Mouse (Mus musculus): ENCODE measurements around the gene Fgr. TPM values are rescaled to one million over a fixed set of nuclear protein-coding genes. Genes with fewer than 3 reads are reported as not detected.
"Not testable (repeated sequence)": the region's sequence is repeated elsewhere in the genome, so short reads cannot be mapped to it uniquely, and the experiment has no call there.

Fgr gene
- polyA plus RNA-seq, 1 experiment from 2014 or later, result 0.10 TPM

DNA sequence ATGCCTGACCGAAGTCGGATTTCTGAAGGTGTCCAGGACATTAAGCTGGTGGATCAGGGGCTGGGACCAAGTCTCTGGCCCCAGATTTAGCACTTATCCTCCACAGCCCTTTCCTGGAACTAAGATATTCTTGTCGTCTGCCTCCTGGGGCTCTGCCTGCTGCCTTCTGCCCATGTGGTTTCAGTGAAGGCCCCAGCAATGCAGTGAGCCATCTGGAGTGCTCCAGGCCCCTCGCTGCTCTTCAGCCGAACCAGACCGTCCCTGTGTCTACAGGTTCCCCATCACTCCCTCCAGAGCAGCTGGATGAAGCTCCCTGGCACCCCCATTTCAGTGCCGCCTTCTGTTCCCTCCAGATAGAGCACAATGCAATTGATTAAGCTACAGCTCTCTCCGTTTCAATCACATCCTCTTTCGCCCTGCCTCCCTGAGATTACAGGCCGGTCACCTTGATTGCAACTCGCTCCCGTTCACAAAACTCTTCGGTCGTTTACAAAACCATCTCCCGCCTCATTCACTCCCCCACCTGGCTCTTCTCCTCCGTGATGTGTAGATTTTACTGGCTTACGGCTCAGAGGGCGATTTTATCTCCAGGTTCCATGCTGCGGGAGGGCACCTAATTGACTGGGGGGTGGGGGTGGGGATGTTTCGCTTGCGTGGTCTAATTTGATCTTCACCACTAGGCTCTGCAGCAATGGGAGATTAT is 29.6 kb downstream of the Fgr start:
- H3K36me3 ChIP-seq, result no peaks in the 10 kb centered on the region
- WGBS, result 37% methylated on average over 21 of the region's 21 CpGs
- H3K9me3 ChIP-seq, result no peaks in the 10 kb centered on the region
- ATAC-seq (ENCODE audit: insufficient number of reproducible peaks, insufficient read depth, low FRiP score, low TSS enrichment, low read depth), result no peak
- H3K9ac ChIP-seq, result peak overlapping the region; percentile 2; the same call in 1 of the 2 replicates
- H3K27me3 ChIP-seq, result no peaks in the 10 kb centered on the region
- no peak overlapping the region for H3K27ac ChIP-seq
- H3K4me1 ChIP-seq, result peaks cover 26% of the 10 kb centered on the region
- H3K4me3 ChIP-seq, result no peak overlapping the region
- H3K4me2 ChIP-seq, result no peak overlapping the region

DNA sequence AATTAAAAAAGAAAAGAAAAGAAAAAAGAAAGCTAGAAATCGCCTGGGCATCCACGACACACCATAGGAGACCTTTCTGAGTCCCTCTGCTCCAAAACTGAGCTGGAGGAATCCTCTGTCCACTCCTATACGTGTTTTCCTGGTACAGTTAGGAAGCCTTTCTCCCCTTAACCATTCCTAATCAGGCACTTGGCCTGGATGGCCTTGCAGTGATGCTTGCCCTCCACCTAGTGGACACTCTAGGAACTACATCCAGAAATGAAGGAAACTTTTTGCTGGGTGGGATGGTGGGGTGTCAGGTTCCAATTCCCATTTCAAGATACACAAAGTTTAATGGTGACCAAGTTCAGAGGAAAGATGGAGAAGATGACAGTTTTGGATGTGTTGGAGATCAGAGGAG is 31.3 kb downstream of the Fgr start:
- H3K9ac ChIP-seq, result no peak overlapping the region
- H3K4me2 ChIP-seq, result no peak overlapping the region
- ATAC-seq (ENCODE audit: insufficient number of reproducible peaks, insufficient read depth, low FRiP score, low TSS enrichment, low read depth), result no peak
- no peaks in the 10 kb centered on the region for H3K9me3 ChIP-seq
- no peak overlapping the region for H3K4me3 ChIP-seq
- H3K36me3 ChIP-seq, result no peaks in the 10 kb centered on the region
- peaks cover 26% of the 10 kb centered on the region for H3K4me1 ChIP-seq
- H3K27ac ChIP-seq, result no peak overlapping the region
- 5% methylated on average over 3 of the region's 3 CpGs for WGBS
- peaks cover 9% of the 10 kb centered on the region for H3K27me3 ChIP-seq

DNA sequence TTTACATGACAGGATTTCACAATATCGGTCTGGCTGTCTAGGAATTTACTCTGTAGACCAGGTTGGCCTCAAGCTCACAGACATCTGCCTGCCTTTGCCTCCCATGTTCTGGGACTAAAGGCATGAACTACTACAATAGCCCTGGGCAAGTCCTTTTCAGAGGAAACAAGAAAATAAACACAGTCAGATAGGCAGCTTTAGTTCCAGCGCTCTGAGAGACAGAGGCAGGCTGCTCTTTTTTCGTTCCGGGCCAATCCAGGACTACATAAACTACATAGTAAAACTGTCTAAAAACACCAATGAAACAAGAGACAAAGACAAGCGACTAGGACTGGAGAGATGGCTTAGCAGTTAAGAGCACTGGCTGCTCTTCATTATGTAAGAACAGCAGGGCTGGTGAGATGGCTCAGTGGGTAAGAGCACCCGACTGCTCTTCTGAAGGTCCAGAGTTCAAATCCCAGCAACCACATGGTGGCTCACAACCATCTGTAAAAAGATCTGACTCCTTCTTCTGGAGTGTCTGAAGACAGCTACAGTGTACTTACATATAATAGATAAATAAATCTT is 32.1 kb downstream of the Fgr start:
- H3K27ac ChIP-seq; H3K36me3 ChIP-seq; ATAC-seq (ENCODE audit: insufficient number of reproducible peaks, insufficient read depth, low FRiP score, low TSS enrichment, low read depth); H3K4me3 ChIP-seq; H3K4me2 ChIP-seq; H3K9ac ChIP-seq; H3K9me3 ChIP-seq: not testable (repeated sequence)
- WGBS, result 58% methylated on average over 6 of the region's 6 CpGs
- Histone ChIP-seq H3K27me3 (peaks cover 16% of the 10 kb centered on the region), H3K4me1 (peaks cover 32% of the 10 kb centered on the region)

DNA sequence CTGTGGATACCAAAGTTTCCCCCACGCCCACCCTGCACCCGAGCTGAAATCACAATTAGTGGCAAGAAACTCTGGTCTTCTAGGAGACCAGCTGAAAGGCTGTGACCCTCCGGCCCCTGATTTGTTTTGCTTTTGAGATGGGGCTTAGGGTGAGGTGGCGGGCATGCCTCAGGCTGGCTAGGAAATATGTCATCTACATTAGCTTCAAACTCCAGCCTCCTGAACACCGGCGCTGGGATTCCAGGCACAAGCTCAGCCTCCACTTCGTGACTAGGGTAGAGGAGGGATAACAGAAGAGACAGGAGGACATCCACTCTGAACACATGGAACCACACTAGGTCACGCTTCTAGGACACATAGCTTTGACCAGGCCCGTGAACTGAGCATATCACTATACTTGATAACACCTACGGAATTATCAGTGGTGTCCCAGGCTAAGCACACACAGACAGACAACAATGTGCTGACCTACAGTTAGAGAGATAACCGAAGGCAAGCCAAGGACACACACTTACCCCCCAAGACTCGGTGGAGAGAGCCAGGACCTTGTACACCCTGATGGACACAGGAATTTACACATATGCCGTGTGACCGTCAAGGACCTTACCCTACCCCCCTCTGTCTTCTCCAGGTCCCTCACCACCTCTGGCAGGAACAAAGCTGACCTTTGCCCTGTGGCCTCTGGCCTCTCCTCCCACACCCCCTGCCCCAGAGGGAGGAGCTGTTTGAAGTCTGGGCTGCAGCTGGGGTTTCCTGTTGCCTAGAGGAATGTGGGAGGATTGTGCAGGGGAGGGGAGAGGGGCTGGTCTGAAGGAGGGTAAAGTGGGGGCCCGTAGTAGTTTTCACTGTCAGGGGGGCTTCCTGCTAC is 33.9 kb downstream of the Fgr start:
- no peak overlapping the region for H3K9ac ChIP-seq
- peaks cover 17% of the 10 kb centered on the region for H3K27me3 ChIP-seq
- no peak overlapping the region for H3K27ac ChIP-seq
- peaks cover 23% of the 10 kb centered on the region for H3K4me1 ChIP-seq
- H3K9me3 ChIP-seq, result no peaks in the 10 kb centered on the region
- no peak for ATAC-seq (ENCODE audit: insufficient number of reproducible peaks, insufficient read depth, low FRiP score, low TSS enrichment, low read depth)
- H3K36me3 ChIP-seq, result no peaks in the 10 kb centered on the region
- no peak overlapping the region for H3K4me2 ChIP-seq
- 18% methylated on average over 15 of the region's 15 CpGs for WGBS
- H3K4me3 ChIP-seq, result no peak overlapping the region

DNA sequence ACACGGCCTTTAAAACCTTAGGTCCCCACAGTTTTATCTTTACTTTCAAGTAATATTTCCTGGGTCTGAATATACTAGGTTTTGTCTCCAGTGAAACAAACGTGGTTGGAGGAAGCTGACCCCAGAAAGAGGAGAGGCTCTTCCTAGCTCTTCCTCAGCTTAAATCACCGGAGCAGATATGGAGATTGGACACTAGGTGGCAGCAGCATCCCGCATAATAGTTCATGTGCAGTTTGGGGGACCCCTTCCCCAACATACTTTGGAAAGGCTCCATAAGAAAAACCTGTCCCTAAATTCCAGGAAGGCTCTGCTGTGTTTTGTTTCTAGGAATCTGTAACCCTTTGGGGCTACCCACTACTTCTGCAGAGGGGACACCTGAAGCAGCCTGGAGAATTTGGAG is 35.2 kb downstream of the Fgr start:
- Histone ChIP-seq H3K27me3 (peaks cover 17% of the 10 kb centered on the region), H3K4me1 (peaks cover 20% of the 10 kb centered on the region), H3K9ac (no peak overlapping the region), H3K9me3 (no peaks in the 10 kb centered on the region), H3K36me3 (no peaks in the 10 kb centered on the region), H3K4me2 (no peak overlapping the region), H3K4me3 (no peak overlapping the region), H3K27ac (no peak overlapping the region)
- no peak for ATAC-seq (ENCODE audit: insufficient number of reproducible peaks, insufficient read depth, low FRiP score, low TSS enrichment, low read depth)
- under 1% methylated on average over 4 of the region's 4 CpGs for WGBS

DNA sequence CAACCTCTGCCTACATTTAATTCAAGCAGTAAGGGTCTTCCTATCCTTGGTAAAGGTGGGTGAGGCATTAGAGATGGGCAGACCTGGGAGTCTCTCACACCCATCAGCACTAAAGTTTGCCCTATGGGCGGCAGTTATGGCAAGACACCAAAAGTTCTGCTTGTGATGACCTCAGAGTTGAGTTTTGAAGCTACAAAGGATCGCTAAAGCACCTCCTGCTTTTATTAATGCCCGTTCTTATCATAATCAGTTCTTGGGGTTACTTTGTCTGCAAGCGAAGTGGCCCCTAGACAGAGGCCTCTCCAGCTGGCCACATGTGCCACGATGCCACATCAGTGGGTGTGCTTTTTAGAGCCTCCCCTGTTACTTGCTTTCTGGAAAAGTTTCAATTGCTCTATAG is 35.8 kb downstream of the Fgr start:
- no peak overlapping the region for H3K4me2 ChIP-seq
- peaks cover 17% of the 10 kb centered on the region for H3K27me3 ChIP-seq
- ATAC-seq (ENCODE audit: insufficient number of reproducible peaks, insufficient read depth, low FRiP score, low TSS enrichment, low read depth), result no peak
- H3K9me3 ChIP-seq, result no peaks in the 10 kb centered on the region
- 66% methylated on average over 5 of the region's 5 CpGs for WGBS
- no peak overlapping the region for H3K4me3 ChIP-seq
- no peaks in the 10 kb centered on the region for H3K36me3 ChIP-seq
- H3K4me1 ChIP-seq, result peaks cover 25% of the 10 kb centered on the region
- no peak overlapping the region for H3K27ac ChIP-seq
- H3K9ac ChIP-seq, result no peak overlapping the region

DNA sequence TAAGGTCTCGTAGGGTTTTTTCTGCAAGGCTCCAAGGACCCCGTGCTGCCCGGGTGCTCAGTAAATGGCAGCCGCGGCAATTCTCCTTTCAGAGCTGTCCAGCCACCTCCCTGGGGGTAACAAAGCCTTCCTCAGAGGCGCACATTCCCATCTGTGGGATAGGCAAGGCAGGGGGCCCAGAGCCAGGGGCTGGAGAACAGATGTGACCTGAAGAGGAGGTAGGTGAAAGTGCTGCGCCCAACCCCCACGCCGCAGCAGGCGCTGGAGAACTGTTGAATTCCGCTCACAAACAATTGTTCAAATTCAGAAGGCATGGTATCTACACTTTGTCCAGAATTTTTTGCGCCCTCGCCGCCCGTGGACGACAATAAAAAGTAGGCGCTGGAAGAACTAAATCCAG is 36.7 kb downstream of the Fgr start:
- H3K4me1 ChIP-seq, result peaks cover 34% of the 10 kb centered on the region
- no peaks in the 10 kb centered on the region for H3K9me3 ChIP-seq
- 2% methylated on average over 17 of the region's 17 CpGs for WGBS
- H3K27me3 ChIP-seq, result peaks cover 17% of the 10 kb centered on the region
- no peak for ATAC-seq (ENCODE audit: insufficient number of reproducible peaks, insufficient read depth, low FRiP score, low TSS enrichment, low read depth)
- H3K27ac ChIP-seq, result no peak overlapping the region
- no peaks in the 10 kb centered on the region for H3K36me3 ChIP-seq
- H3K4me3 ChIP-seq, result peak overlapping the region; percentile 91
- peak overlapping the region; percentile 94 for H3K4me2 ChIP-seq
- H3K9ac ChIP-seq, result peak overlapping the region; percentile 100

DNA sequence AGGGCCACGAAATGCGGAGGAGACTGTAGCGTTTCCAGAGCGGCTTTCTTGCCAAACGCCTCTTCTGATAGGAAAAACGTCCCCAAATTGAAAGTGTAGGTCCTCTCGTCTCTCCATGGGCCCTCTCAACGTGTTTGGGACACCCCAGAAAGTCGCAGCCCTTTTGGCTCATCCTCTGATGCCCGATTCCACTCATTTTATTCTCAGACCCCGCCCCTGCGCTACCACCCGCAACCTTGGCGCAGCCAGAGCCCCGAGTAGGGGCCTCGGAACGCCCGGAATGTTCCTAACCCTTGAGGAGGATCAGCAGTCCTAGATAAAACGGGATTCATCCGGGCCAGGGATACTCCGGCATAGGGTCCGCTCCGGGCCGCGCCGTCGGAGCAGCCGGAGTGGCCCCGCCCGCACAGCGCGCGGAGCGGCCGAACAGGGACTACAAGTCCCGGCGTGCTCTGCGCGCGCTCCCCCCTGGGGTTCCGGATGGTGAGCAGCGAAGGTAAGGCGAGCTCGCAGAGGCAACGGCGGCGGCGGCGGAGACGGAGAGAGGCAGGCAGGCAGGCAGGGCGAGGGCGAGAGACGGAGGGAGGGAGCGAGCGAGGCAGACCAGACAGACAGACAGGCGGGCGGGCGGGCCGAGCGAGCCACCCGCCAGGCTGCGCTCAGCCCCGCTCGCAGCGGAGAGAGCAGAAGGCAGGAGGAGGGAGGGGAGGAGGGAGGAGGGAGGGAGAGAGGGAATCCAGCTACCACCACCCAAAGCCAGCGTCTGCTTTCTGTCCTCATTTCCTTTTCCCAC is 37.3 kb downstream of the Fgr start, which contains the start of gene Ahdc1:
Ahdc1 (plus strand) TSS at position 233 of the 793 bp plus-strand sequence.
- Histone ChIP-seq H3K36me3 (no peaks in the 10 kb centered on the region), H3K27me3 (peaks cover 17% of the 10 kb centered on the region), H3K9me3 (no peaks in the 10 kb centered on the region), H3K27ac (peak within 1 kb of the TSS; percentile 98), H3K9ac (peak within 1 kb of the TSS; percentile 100), H3K4me2 (peak within 1 kb of the TSS; percentile 94), H3K4me3 (peak within 1 kb of the TSS; percentile 91), H3K4me1 (peaks cover 40% of the 10 kb centered on the region)
- peak; percentile 74 for ATAC-seq (ENCODE audit: insufficient number of reproducible peaks, insufficient read depth, low FRiP score, low TSS enrichment, low read depth)
- under 1% methylated on average over 66 of the region's 66 CpGs for WGBS

DNA sequence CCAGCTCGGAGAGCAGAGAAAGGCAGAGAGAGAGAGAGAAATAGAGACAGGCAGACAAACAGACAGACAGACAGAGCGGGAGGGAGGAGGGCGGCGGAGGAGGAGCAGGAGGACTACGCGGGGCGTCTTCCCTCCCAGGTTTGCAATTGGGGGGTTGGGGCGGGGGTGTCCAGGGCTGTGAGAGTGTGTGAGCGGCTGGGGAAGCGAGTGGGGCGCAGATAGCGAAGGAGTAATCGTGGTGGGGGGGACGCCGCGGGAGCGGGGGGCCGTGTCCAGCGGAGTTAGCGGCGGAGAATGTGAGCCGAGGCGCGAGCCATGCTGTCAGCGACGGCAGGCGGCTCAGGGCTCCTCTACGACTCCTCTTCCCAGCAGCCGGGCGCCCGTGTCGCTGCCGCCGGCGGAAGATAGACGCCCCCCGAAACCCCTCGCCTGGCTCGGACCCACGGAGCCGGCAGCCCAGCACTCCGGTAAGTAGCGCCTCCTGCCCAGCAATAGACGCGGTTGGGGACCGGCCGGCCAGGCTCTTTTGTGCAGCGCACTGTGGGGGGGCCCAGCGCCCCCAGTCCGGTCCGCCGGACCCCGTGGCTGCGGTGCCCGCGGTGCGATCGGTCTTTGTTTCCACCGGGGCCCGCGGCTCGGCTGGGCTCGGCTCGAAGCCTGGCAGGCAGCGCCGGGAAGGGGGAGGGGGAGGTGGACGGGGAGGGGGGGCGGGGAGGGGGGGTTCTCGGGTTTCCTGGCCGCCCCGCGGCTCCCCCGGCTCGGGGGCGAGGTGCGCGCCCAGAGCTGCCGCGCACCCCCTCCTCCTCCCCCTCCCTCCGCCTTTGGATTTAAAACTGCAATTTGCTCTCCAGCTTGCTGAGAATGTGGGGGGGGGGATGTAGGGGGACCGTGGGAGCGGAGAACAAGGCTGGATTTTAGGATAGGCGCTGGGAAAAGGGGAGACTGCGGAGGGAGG is 38.2 kb downstream of the Fgr start:
- no peak for ATAC-seq (ENCODE audit: insufficient number of reproducible peaks, insufficient read depth, low FRiP score, low TSS enrichment, low read depth)
- Histone ChIP-seq H3K9me3 (no peaks in the 10 kb centered on the region), H3K36me3 (no peaks in the 10 kb centered on the region), H3K4me1 (peaks cover 49% of the 10 kb centered on the region), H3K27me3 (peaks cover 17% of the 10 kb centered on the region), H3K4me2 (peak overlapping the region; percentile 94), H3K4me3 (peak overlapping the region; percentile 91), H3K9ac (peak overlapping the region; percentile 100), H3K27ac (peak overlapping the region; percentile 98)
- WGBS, result under 1% methylated on average over 51 of the region's 84 CpGs

DNA sequence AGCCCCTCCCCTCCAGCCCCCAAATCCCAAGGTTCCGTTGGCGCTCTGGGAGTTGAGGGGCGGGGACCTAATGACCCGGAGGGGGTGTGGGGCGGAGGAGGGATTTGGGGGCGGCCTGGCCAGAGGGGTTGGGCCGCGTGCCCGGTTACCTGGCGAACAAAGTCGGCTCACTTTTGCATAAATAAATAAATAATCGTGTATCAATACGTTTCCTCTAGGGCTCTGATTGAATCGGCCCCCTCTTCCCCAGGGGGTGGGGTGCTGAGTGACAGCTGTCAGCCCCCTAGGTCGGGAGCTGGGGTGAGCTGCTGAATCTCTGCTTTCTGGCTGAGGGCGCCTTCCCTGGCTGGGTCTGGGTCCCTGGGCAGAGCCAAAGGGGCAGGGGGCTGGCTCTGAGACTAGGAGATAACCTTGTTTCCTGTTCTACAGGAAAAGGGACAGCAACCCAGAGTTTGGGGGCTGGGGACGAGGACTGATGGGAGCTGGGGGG is 38.9 kb downstream of the Fgr start:
- Histone ChIP-seq H3K9ac (peak overlapping the region; percentile 100), H3K4me2 (peak overlapping the region; percentile 94), H3K4me1 (peaks cover 56% of the 10 kb centered on the region), H3K4me3 (peak overlapping the region; percentile 91), H3K36me3 (no peaks in the 10 kb centered on the region), H3K27me3 (peaks cover 17% of the 10 kb centered on the region), H3K27ac (peak overlapping the region; percentile 98), H3K9me3 (no peaks in the 10 kb centered on the region)
- WGBS, result 0% methylated on average over 15 of the region's 17 CpGs
- no peak for ATAC-seq (ENCODE audit: insufficient number of reproducible peaks, insufficient read depth, low FRiP score, low TSS enrichment, low read depth)
